Mouse (Mus musculus): ENCODE results near the gene Dap.

DNA sequence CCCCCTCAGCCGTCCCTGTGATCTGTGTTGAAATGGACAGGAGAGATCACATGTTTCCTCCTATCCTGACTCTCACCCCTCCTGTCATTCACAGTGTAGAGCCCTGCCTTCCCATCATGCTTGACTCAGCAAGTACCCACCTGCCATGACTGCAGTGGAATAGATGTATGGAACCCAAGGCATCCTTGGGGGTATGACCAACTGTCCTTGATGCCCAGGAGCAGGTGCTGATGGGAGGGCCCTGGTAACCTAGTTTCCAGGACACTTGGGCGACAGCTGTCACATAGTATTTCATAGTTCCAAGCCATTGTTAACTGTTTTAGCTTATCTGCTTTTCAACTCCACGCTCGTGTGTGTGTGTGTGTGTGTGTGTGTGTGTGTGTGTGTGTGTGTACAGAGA, 45.4 kb downstream of the Dap start:
- TF ChIP-seq CTCF (IDR thresholded peaks at IDR 0.05; ENCODE audit: borderline replicate concordance, control insufficient read depth, extremely low read depth, insufficient read depth, low read length, poor library complexity) = no peak
- TF ChIP-seq POLR2A (IDR thresholded peaks at IDR 0.05; ENCODE audit: control insufficient read depth, extremely low read depth, insufficient read depth, low read length, poor library complexity) = no peak
